Comparison of ENCODE assay signal across 14 mouse cellular contexts in genomic region chr4:42868193-42868592, GRCm38 (mm10). TPM values are rescaled to one million over a fixed set of nuclear protein-coding genes. Genes with fewer than 3 reads are reported as not detected.
"Had no signal": no experiment of that assay in that cellular context is flagged by ENCODE, and none has a peak within 500 bp of the region (broad histone marks: within the 10 kb centered on the region; RNA-seq: fewer than 3 reads in every experiment).

No protein-coding gene starts in this region.

- ATAC-seq: lung, postnatal 0 days; midbrain, embryonic 13.5 days had no signal

- H3K36me3 ChIP-seq: limb, embryonic 10.5 days; midbrain, embryonic 13.5 days had no signal

- DNase-seq: kidney, adult 9 months; kidney, postnatal 36 days; lung, adult 2 months; lung, postnatal 36 days; right cerebral cortex, postnatal 25 days; thymus, postnatal 4 days had no signal

- H3K4me3 ChIP-seq: limb, embryonic 10.5 days; midbrain, embryonic 13.5 days had no signal

- H3K9ac ChIP-seq: midbrain, embryonic 13.5 days had no signal

- H3K4me2 ChIP-seq: midbrain, embryonic 13.5 days had no signal

- H3K9me3 ChIP-seq: limb, embryonic 10.5 days; midbrain, embryonic 13.5 days had no signal

- H3K4me1 ChIP-seq: limb, embryonic 10.5 days; midbrain, embryonic 13.5 days had no signal

- H3K27ac ChIP-seq: kidney, postnatal 0 days; limb, embryonic 10.5 days; midbrain, embryonic 13.5 days; stomach, postnatal 0 days had no signal

- H3K27me3 ChIP-seq: midbrain, embryonic 13.5 days had no signal

RNA-seq across cellular contexts. Expression of gene Fam205c, which starts 5.8 kb away (rescaled TPM):
- polyA plus RNA-seq: limb, embryonic 14.5 days; lung, adult 2 months; lung, postnatal 0 days; small intestine, adult 2 months had no signal

RNA-seq across cellular contexts. Expression of gene Gm12394, which starts 11.6 kb away (rescaled TPM):
- polyA plus RNA-seq: lung, adult 2 months; small intestine, adult 2 months had no signal

RNA-seq across cellular contexts. Expression of gene Fam205a1, which starts 14.5 kb away (rescaled TPM):
- polyA plus RNA-seq: limb, embryonic 10.5 days; lung, adult 2 months; lung, postnatal 0 days; midbrain, embryonic 13.5 days; midbrain, postnatal 0 days; small intestine, adult 2 months; stomach, postnatal 0 days had no signal

RNA-seq across cellular contexts. Expression of gene Phf24, which starts 48.3 kb away (rescaled TPM):
- polyA plus RNA-seq: limb, embryonic 10.5 days had no signal
